9 mouse cellular contexts compared by ENCODE assay signal in genomic region chr9:65520505-65520876, GRCm38 (mm10). TPM values are rescaled to one million over a fixed set of nuclear protein-coding genes. Genes with fewer than 3 reads are reported as not detected.
DNase-seq lines count a peak whose midpoint lies in the region; ATAC-seq and TF ChIP-seq lines count a peak whose summit lies in the region.
"Had no signal": no experiment of that assay in that cellular context is flagged by ENCODE, and none has a peak within 500 bp of the region (broad histone marks: within the 10 kb centered on the region; RNA-seq: fewer than 3 reads in every experiment).

No protein-coding gene starts in this region.

- DNase-seq in cerebellum, adult 18-20 months = peak; percentile 29 to 30
- no peak for DNase-seq in cerebellum, adult 8-10 months
- DNase-seq in lung, embryonic 14.5 days = no peak
- DNase-seq in lung, postnatal 10 days = no peak
- peak; percentile 44 to 61 for DNase-seq in layer of hippocampus, adult 2 months (ENCODE audit: low spot score in 2 of 2)
- no peak for DNase-seq in gastrocnemius, postnatal 36 days
- no peak for DNase-seq in kidney, postnatal 10 days
- DNase-seq: thymus, adult 18-20 months had no signal

- peak overlapping the region; percentile 28; the same call in 1 of the 2 replicates for H3K9ac ChIP-seq in lung, embryonic 14.5 days
- peak overlapping the region; percentile 52 for H3K9ac ChIP-seq in neural tube, embryonic 15.5 days (replicated peaks)

- no peaks in the 10 kb centered on the region for H3K9me3 ChIP-seq in lung, embryonic 14.5 days (ENCODE audit: low read depth, low read length)
- H3K9me3 ChIP-seq in neural tube, embryonic 15.5 days (replicated peaks) = no peaks in the 10 kb centered on the region

- peak overlapping the region; percentile 25 for H3K4me3 ChIP-seq in lung, embryonic 14.5 days (ENCODE audit: low read depth, low read length)
- peak overlapping the region; percentile 44 for H3K4me3 ChIP-seq in layer of hippocampus, adult 2 months
- H3K4me3 ChIP-seq in neural tube, embryonic 15.5 days (replicated peaks) = peak overlapping the region; percentile 39

- no peak for ATAC-seq in lung, embryonic 14.5 days (ENCODE audit: insufficient read depth)
- ATAC-seq in neural tube, embryonic 15.5 days (ENCODE audit: low FRiP score) = 0 out of 2 replicates have a peak, but pooled peaks have one; percentile 45

- TF ChIP-seq CTCF in lung, embryonic 14.5 days (IDR thresholded peaks at IDR 0.05; ENCODE audit: low read depth) = no peak
- TF ChIP-seq CTCF in layer of hippocampus, adult 2 months (conservative IDR thresholded peaks at IDR 0.05) = 0 out of 2 replicates have a peak, but pooled peaks have one; percentile 2

- no peak overlapping the region for H3K27ac ChIP-seq in lung, embryonic 14.5 days (ENCODE audit: low read depth)
- peak overlapping the region; percentile 81 for H3K27ac ChIP-seq in layer of hippocampus, adult 2 months
- H3K27ac ChIP-seq in neural tube, embryonic 15.5 days (replicated peaks) = peak overlapping the region; percentile 79

- H3K4me2 ChIP-seq in lung, embryonic 14.5 days = peak overlapping the region; percentile 60
- H3K4me2 ChIP-seq in neural tube, embryonic 15.5 days = peak overlapping the region; percentile 72

- 22% methylated on average over 11 of the region's 11 CpGs for WGBS in lung, embryonic 14.5 days
- 11% methylated on average over 11 of the region's 11 CpGs for WGBS in neural tube, embryonic 15.5 days

- no peaks in the 10 kb centered on the region for H3K27me3 ChIP-seq in lung, embryonic 14.5 days (ENCODE audit: insufficient read depth, low read length)
- no peaks in the 10 kb centered on the region for H3K27me3 ChIP-seq in neural tube, embryonic 15.5 days (replicated peaks)

- no peaks in the 10 kb centered on the region for H3K4me1 ChIP-seq in lung, embryonic 14.5 days (ENCODE audit: insufficient read depth)
- peaks cover 26% of the 10 kb centered on the region for H3K4me1 ChIP-seq in neural tube, embryonic 15.5 days

- H3K36me3 ChIP-seq in lung, embryonic 14.5 days (ENCODE audit: insufficient read depth) = no peaks in the 10 kb centered on the region
- H3K36me3 ChIP-seq in neural tube, embryonic 15.5 days = no peaks in the 10 kb centered on the region

- intact Hi-C loops in gastrocnemius, postnatal 36 days (cut with DNase I) = loop anchor here (5.0 kb wide), 1 partner anchor 142 kb away; no protein-coding TSS in a partner anchor

RNA-seq across cellular contexts. Expression of gene Ankdd1a, which starts 0.5 kb away (rescaled TPM):
- 0.12 TPM in 1 of 2 replicates, not detected in the other for polyA plus RNA-seq in lung, embryonic 14.5 days (2014; fragmentation: Nextera tagmentation; extraction: Ambion mirVana)
- 1 to 10 TPM; 4.8 to 5.0 TPM for total RNA-seq in layer of hippocampus, adult 2 months (2021)
- 0.87 and 1.2 TPM in 2 replicates for polyA plus RNA-seq in neural tube, embryonic 15.5 days (2015; fragmentation: Nextera tagmentation; extraction: Ambion mirVana)
- total RNA-seq in gastrocnemius, postnatal 36 days (2021) = not detected

RNA-seq across cellular contexts. Expression of gene Plekho2, which starts 59.3 kb away (rescaled TPM):
- 20.9 and 21.8 TPM in 2 replicates for polyA plus RNA-seq in lung, embryonic 14.5 days (2014; fragmentation: Nextera tagmentation; extraction: Ambion mirVana)
- total RNA-seq in layer of hippocampus, adult 2 months (2021) = 10 to 100 TPM; 12.0 to 14.5 TPM
- 5.0 and 7.7 TPM in 2 replicates for polyA plus RNA-seq in neural tube, embryonic 15.5 days (2015; fragmentation: Nextera tagmentation; extraction: Ambion mirVana)
- total RNA-seq in gastrocnemius, postnatal 36 days (2021) = 1 to 10 TPM; 5.2 to 5.9 TPM

RNA-seq across cellular contexts. Expression of gene Spg21, which starts 59.7 kb away (rescaled TPM):
- polyA plus RNA-seq in lung, embryonic 14.5 days (2014; fragmentation: Nextera tagmentation; extraction: Ambion mirVana) = 92.8 and 107 TPM in 2 replicates
- 10 to 100 TPM; 32.3 to 33.6 TPM for total RNA-seq in layer of hippocampus, adult 2 months (2021)
- 104 and 109 TPM in 2 replicates for polyA plus RNA-seq in neural tube, embryonic 15.5 days (2015; fragmentation: Nextera tagmentation; extraction: Ambion mirVana)
- total RNA-seq in gastrocnemius, postnatal 36 days (2021) = 1 to 10 TPM; 7.9 to 8.8 TPM

Comparison
In these comparisons a context has a peak if more than half of its experiments do, and no peak if none do; other contexts are left out.
1. DNase-seq: peak in cerebellum, adult 18-20 months (2 of 2) and layer of hippocampus, adult 2 months (2 of 2); none in cerebellum, adult 8-10 months (single experiment), lung, embryonic 14.5 days (single experiment), lung, postnatal 10 days (single experiment), gastrocnemius, postnatal 36 days (0 of 2) and kidney, postnatal 10 days (single experiment).
2. RNA of gene Ankdd1a, which starts 0.5 kb away (total RNA-seq): 4.8 to 5.0 TPM in layer of hippocampus, adult 2 months; not detected in gastrocnemius, postnatal 36 days; every median in the first group is over 4 times any median in the second.
3. Peak in every context shown above with its lines, with median percentiles within 50 percentile points of each other: H3K4me3 ChIP-seq.